Mouse (Mus musculus) gastrocnemius, postnatal 10 days (tissue): ENCODE measurements around the gene Fbln2. TPM values are rescaled to one million over a fixed set of nuclear protein-coding genes. Genes with fewer than 3 reads are reported as not detected.

Source experiments
- DNase-seq: peaks from one replicate; pipeline ENCODE4 v3.0.0; 2021; ENCODE audit warnings: mixed read lengths
- total RNA-seq, 2 experiments: library from RNA; stranded (reverse); gene quantifications; 2 replicates each; pipeline ENCODE4 v1.2.3; 2021

Gene Fbln2
- total RNA-seq, 2 experiments from 2014 or later: 63.3 to 73.2 TPM

DNA sequence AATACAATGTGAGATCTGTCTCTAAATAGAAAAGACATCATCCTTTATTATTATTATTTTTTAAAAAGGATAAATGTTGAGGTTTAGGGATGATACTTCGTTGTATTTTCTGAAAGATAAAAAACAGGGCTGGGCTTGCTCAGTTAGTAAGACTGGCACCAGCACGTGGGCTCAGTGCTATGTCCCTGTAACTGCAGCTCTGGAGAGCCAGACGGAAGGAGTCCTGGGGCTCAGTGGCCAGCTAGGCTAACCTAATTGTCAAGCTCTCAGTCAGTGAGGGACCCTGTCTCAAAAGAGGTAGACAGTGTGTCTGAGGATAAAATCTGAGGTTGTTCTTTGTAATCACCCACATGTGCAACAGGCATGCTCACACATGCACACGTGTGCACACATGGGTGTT, 19.3 kb downstream of the Fbln2 start:
- DNase-seq: no peak

GRCm38 (mm10) chr6:91233011-91233410, 20.8 kb downstream of the Fbln2 start:
- no peak for DNase-seq

- no peak for DNase-seq
Observed at GRCm38 (mm10) chr6:91233424-91234015, 21.3 kb downstream of the Fbln2 start.

- DNase-seq: no peak
Observed at GRCm38 (mm10) chr6:91236006-91236405, 23.8 kb downstream of the Fbln2 start.

DNA sequence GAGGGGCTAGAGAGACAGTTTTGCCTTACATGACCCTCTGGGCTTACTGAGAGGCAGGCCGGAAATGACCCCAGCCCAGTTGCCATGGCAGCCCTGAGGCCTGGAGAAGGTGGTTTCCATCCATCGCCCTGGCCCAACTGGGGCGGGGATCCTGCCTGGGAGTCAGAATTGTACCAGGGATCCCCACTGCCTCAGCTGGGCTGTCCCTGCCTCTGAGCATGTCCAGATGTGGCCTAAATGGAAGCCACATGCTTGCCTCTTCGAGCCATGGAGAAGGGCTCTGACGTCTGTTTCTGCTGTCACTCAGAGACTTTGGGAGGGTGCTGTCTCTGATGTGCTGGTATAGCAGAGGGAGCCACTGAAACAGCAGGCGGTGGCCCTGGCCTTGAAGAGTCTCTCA, 24.2 kb downstream of the Fbln2 start:
- DNase-seq: no peak

GRCm38 (mm10) chr6:91237273-91237672, 25.0 kb downstream of the Fbln2 start:
- no peak for DNase-seq

DNA sequence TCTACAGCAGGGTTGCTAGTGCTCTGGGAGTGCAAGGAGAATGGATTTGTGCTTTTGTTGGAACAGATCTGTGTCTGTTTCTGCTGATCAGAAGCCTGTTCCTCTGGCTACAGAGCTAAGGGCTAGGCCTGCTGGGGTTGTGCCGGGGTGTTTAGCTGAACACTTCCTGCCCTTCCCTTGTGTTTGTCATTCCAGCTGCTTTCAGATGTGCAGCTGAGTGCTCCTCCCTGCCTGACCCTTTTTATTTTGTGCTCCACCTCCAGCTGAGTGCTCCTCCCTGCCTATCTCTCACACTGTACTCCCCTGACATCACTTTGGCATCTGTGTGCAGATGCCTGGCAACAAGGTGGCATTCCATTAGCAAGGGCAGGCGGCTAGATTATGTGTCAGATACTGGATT, 28.3 kb downstream of the Fbln2 start:
- no peak for DNase-seq

GRCm38 (mm10) chr6:91240964-91241363, 28.7 kb downstream of the Fbln2 start:
- DNase-seq: no peak

GRCm38 (mm10) chr6:91243395-91243794, 31.1 kb downstream of the Fbln2 start:
- no peak for DNase-seq

GRCm38 (mm10) chr6:91244331-91244730, 32.1 kb downstream of the Fbln2 start:
- DNase-seq: no peak

DNA sequence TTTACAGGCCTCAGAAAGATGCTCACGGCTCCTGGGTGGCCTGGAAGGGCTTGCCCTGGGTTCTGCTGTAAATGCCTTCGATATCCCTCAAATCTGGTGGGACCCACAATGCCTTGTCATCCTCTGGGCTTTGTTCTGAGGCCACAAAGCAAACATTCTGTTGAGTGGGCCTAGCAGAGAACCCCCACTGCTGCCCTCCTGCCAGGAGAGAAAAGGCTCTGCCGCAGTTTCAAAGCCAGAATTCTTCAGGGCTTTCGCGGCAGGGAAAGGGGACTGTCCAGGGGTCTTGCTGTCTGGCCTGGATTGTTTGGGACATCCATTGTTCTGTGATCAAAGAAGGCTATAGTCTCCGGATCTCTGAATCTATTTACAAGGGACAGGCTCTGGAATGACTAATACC, 33.1 kb downstream of the Fbln2 start:
- no peak for DNase-seq

GRCm38 (mm10) chr6:91247343-91247742, 35.1 kb downstream of the Fbln2 start:
- no peak for DNase-seq

- no peak for DNase-seq
Observed at GRCm38 (mm10) chr6:91248627-91249026, 36.4 kb downstream of the Fbln2 start.

DNA sequence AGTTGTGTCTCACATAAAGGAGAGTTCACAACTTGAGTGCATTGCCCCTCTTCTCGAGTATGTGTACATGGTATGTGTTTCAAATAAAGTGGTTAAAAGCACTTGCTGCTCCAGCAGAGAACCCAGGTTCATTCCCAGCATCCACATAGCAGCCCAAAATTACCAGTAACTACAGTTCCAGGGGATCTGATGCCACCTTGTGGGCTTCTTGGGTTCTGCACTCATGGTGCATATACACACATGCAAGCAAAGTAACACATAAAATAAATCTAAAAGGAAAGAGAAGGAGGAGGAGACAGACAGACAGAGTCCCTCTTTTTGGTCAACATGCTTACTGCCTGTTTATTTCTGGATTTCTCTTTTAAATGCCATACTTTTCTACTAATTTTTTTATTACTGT, 37.5 kb downstream of the Fbln2 start:
- DNase-seq: no peak

GRCm38 (mm10) chr6:91259440-91260120, 47.3 kb downstream of the Fbln2 start:
- no peak for DNase-seq

- no peak for DNase-seq
Observed at GRCm38 (mm10) chr6:91260347-91260986, 48.2 kb downstream of the Fbln2 start.

DNA sequence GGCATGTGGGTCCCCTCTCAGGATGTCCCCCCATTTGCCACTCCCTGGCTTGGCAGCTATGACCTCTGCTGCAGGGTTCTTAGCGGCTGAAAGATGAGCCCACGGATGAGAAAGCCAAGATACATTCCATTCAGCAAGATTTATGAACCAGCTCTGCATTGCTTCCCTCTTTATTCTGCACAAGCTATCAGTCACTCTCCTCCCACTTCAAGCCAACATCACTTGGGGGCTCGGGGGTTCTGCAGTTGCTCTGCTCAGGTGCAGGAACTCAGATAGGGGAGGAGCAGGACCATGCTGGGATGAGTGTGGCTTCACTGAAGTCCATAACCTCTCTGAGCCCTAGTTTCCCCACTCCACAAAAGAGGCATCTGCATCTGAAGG, 48.7 kb downstream of the Fbln2 start:
- no peak for DNase-seq

DNA sequence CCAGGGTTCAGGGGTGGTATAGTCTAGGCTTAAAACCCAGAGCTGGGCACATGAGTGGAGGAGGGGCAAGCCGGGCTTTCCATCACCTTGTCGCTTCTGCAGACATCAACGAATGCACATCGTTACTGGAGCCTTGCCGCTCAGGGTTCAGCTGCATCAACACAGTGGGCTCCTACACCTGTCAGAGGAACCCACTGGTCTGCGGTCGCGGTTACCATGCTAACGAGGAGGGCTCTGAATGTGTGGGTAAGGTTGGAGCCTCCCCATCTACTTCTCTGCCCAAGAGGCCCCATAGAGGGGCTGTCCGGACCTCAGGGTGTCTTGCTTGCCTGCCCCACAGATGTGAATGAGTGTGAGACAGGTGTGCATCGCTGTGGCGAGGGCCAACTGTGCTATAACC, 53.4 kb downstream of the Fbln2 start:
- DNase-seq: no peak

DNA sequence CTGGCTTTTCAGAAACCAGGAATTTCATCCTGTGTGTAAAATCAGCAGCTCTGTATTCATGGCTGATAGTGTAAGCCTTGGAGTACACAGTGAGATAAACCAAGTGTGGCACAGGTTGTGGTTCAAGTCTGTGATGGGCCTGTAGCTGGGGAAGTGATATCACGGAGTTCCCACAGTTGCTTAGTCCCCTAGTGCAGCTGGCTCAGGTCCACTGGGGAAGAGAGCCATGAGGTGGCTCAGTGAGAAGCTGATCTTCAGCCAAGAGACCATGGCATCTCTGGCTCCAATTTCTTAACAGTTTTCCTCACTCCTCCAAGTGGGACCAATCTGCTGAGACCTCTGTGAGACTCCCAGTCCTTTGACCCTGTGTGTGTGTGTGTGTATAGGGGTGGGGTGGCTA, 54.4 kb downstream of the Fbln2 start:
- DNase-seq: no peak

GRCm38 (mm10) chr6:91268318-91268717, 56.1 kb downstream of the Fbln2 start:
- no peak for DNase-seq

GRCm38 (mm10) chr6:91277549-91277948, 65.3 kb downstream of the Fbln2 start:
- peak; percentile 71 for DNase-seq

GRCm38 (mm10) chr6:91278302-91278701, 66.0 kb downstream of the Fbln2 start:
- no peak for DNase-seq

- no peak for DNase-seq
Observed at GRCm38 (mm10) chr6:91279477-91279876, 67.2 kb downstream of the Fbln2 start.

DNA sequence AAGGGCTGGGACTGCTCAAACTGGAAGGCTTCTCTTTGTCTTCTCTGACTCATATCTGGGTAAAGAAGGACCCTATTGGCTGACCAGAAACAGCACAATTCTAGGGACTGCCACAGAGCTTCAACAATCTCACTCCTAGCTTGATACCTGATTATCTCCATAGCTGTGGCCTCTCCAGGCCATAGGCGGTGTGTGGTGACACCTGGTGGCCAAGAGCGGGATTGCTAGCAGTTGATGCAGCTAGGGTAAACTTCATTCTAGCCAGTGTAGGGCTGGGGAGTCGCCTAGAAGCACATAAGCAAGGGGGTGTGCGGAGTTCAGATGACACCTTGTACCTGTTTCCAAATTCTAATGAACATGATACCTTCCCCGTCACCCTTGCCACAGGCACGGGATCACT, 69.0 kb downstream of the Fbln2 start:
- DNase-seq: peak; percentile 97
